26 mouse cellular contexts compared by ENCODE assay signal in genomic region chr6:45974471-45975154, GRCm38 (mm10).
DNase-seq lines count a peak whose midpoint lies in the region; ATAC-seq lines count a peak whose summit lies in the region.
"Had no signal": no experiment of that assay in that cellular context is flagged by ENCODE, and none has a peak within 500 bp of the region (broad histone marks: within the 10 kb centered on the region; RNA-seq: fewer than 3 reads in every experiment).

No protein-coding gene starts in this region.

- H3K27ac ChIP-seq in embryonic facial prominence, embryonic 11.5 days (replicated peaks; ENCODE audit: low read depth, low read length) = no peak overlapping the region
- no peak overlapping the region for H3K27ac ChIP-seq in embryonic facial prominence, embryonic 10.5 days (replicated peaks)
- H3K27ac ChIP-seq in embryonic facial prominence, embryonic 13.5 days = no peak overlapping the region
- H3K27ac ChIP-seq in kidney, embryonic 15.5 days = 0 out of 2 replicates have a peak overlapping the region, but pooled peaks have one; percentile 22
- H3K27ac ChIP-seq: forebrain, embryonic 12.5 days; heart, adult 2 months; heart, embryonic 15.5 days; hindbrain, embryonic 14.5 days; limb, embryonic 13.5 days; liver, embryonic 13.5 days; midbrain, embryonic 12.5 days had no signal

- H3K4me1 ChIP-seq in embryonic facial prominence, embryonic 11.5 days (ENCODE audit: control insufficient read depth, insufficient read depth, low read length) = no peaks in the 10 kb centered on the region
- no peaks in the 10 kb centered on the region for H3K4me1 ChIP-seq in embryonic facial prominence, embryonic 10.5 days
- H3K4me1 ChIP-seq in embryonic facial prominence, embryonic 13.5 days = peaks cover 6% of the 10 kb centered on the region; the same call in 1 of the 2 replicates
- H3K4me1 ChIP-seq in kidney, embryonic 15.5 days = peaks cover 4% of the 10 kb centered on the region; the same call in 1 of the 2 replicates
- H3K4me1 ChIP-seq: forebrain, embryonic 12.5 days; heart, embryonic 15.5 days; liver, embryonic 13.5 days; midbrain, embryonic 12.5 days had no signal

- no peaks in the 10 kb centered on the region for H3K9me3 ChIP-seq in embryonic facial prominence, embryonic 11.5 days (replicated peaks; ENCODE audit: control insufficient read depth, low read length)
- H3K9me3 ChIP-seq in embryonic facial prominence, embryonic 10.5 days = no peaks in the 10 kb centered on the region
- no peaks in the 10 kb centered on the region for H3K9me3 ChIP-seq in embryonic facial prominence, embryonic 13.5 days
- no peaks in the 10 kb centered on the region for H3K9me3 ChIP-seq in kidney, embryonic 15.5 days (replicated peaks)
- H3K9me3 ChIP-seq: forebrain, embryonic 12.5 days; heart, embryonic 15.5 days; limb, embryonic 13.5 days; liver, embryonic 13.5 days; midbrain, embryonic 12.5 days had no signal

- no peaks in the 10 kb centered on the region for H3K27me3 ChIP-seq in embryonic facial prominence, embryonic 11.5 days (ENCODE audit: control insufficient read depth, insufficient read depth, low read length)
- no peaks in the 10 kb centered on the region for H3K27me3 ChIP-seq in embryonic facial prominence, embryonic 10.5 days (replicated peaks; ENCODE audit: low read depth, poor library complexity, severe bottlenecking)
- no peaks in the 10 kb centered on the region for H3K27me3 ChIP-seq in embryonic facial prominence, embryonic 13.5 days
- no peaks in the 10 kb centered on the region for H3K27me3 ChIP-seq in kidney, embryonic 15.5 days
- H3K27me3 ChIP-seq: forebrain, embryonic 12.5 days; heart, embryonic 15.5 days; limb, embryonic 13.5 days; liver, embryonic 13.5 days; midbrain, embryonic 12.5 days had no signal

- no peak for DNase-seq in embryonic facial prominence, embryonic 11.5 days (ENCODE audit: low spot score)
- no peak for DNase-seq in embryonic facial prominence, embryonic 10.5 days (ENCODE audit: low spot score)
- peak; percentile 20 to 68 for DNase-seq in kidney, postnatal 36 days
- no peak for DNase-seq in layer of hippocampus, postnatal 10 days (ENCODE audit: low spot score in 2 of 2)
- no peak for DNase-seq in lung, postnatal 14 days
- DNase-seq: adrenal gland, postnatal 25 days; cerebellum, adult 11 months; cerebellum, postnatal 36 days; embryo, embryonic 11 days; gastrocnemius, postnatal 36 days; heart, adult 2 months; heart, postnatal 36 days; layer of hippocampus, postnatal 36 days; liver, embryonic 13.5 days; lung, adult 2 months; thymus, postnatal 14 days had no signal

- H3K4me2 ChIP-seq in embryonic facial prominence, embryonic 11.5 days (ENCODE audit: low read depth, low read length) = no peak overlapping the region
- H3K4me2 ChIP-seq in embryonic facial prominence, embryonic 13.5 days = no peak overlapping the region
- H3K4me2 ChIP-seq in kidney, embryonic 15.5 days = no peak overlapping the region
- H3K4me2 ChIP-seq: forebrain, embryonic 12.5 days; heart, embryonic 15.5 days; hindbrain, embryonic 14.5 days; limb, embryonic 13.5 days; liver, embryonic 13.5 days; midbrain, embryonic 12.5 days had no signal

- 44% methylated on average over 6 of the region's 6 CpGs for WGBS in embryonic facial prominence, embryonic 11.5 days
- WGBS in embryonic facial prominence, embryonic 10.5 days = 62% methylated on average over 6 of the region's 6 CpGs
- WGBS in embryonic facial prominence, embryonic 13.5 days = 17% methylated on average over 6 of the region's 6 CpGs
- WGBS in kidney, embryonic 15.5 days = 50% methylated on average over 6 of the region's 6 CpGs

- H3K36me3 ChIP-seq in embryonic facial prominence, embryonic 11.5 days (replicated peaks; ENCODE audit: control insufficient read depth, insufficient read depth, low read depth, low read length) = no peaks in the 10 kb centered on the region
- no peaks in the 10 kb centered on the region for H3K36me3 ChIP-seq in embryonic facial prominence, embryonic 10.5 days (replicated peaks)
- H3K36me3 ChIP-seq in embryonic facial prominence, embryonic 13.5 days = no peaks in the 10 kb centered on the region
- H3K36me3 ChIP-seq in kidney, embryonic 15.5 days = no peaks in the 10 kb centered on the region
- H3K36me3 ChIP-seq: forebrain, embryonic 12.5 days; heart, embryonic 15.5 days; limb, embryonic 13.5 days; liver, embryonic 13.5 days; midbrain, embryonic 12.5 days had no signal

- no peak overlapping the region for H3K4me3 ChIP-seq in embryonic facial prominence, embryonic 11.5 days (ENCODE audit: low read depth, low read length)
- no peak overlapping the region for H3K4me3 ChIP-seq in embryonic facial prominence, embryonic 10.5 days
- no peak overlapping the region for H3K4me3 ChIP-seq in embryonic facial prominence, embryonic 13.5 days
- H3K4me3 ChIP-seq in kidney, embryonic 15.5 days (replicated peaks) = no peak overlapping the region
- H3K4me3 ChIP-seq: erythroblast, embryonic 14.5 days; forebrain, embryonic 12.5 days; heart, adult 2 months; heart, embryonic 15.5 days; limb, embryonic 13.5 days; liver, embryonic 13.5 days; midbrain, embryonic 12.5 days had no signal

- no peak overlapping the region for H3K9ac ChIP-seq in embryonic facial prominence, embryonic 11.5 days (replicated peaks; ENCODE audit: low read length)
- H3K9ac ChIP-seq in embryonic facial prominence, embryonic 13.5 days = no peak overlapping the region
- no peak overlapping the region for H3K9ac ChIP-seq in kidney, embryonic 15.5 days
- H3K9ac ChIP-seq: forebrain, embryonic 12.5 days; heart, embryonic 15.5 days; hindbrain, embryonic 14.5 days; limb, embryonic 13.5 days; liver, embryonic 13.5 days; midbrain, embryonic 12.5 days had no signal

- ATAC-seq in embryonic facial prominence, embryonic 11.5 days (replicated peaks; ENCODE audit: insufficient number of reproducible peaks, low FRiP score, low TSS enrichment, low read depth) = peak; percentile 39; the same call in 1 of the 2 replicates
- ATAC-seq in embryonic facial prominence, embryonic 13.5 days (ENCODE audit: insufficient number of reproducible peaks, insufficient read depth, low FRiP score, low TSS enrichment, low read depth) = 0 out of 2 replicates have a peak, but pooled peaks have one; percentile 10
- ATAC-seq in kidney, embryonic 15.5 days (replicated peaks; ENCODE audit: low FRiP score) = peak; percentile 87
- ATAC-seq: CD4-positive, CD25-positive, alpha-beta regulatory T cell, adult 4 months; inflammation-experienced regulatory T-cells, adult 6 months had no signal

Comparison
In these comparisons a context has a peak if more than half of its experiments do, and no peak if none do; other contexts are left out.
1. ATAC-seq: peak in every context shown above with its lines; median percentile 87 in kidney, embryonic 15.5 days; 39 in embryonic facial prominence, embryonic 11.5 days; 10 in embryonic facial prominence, embryonic 13.5 days.
2. DNase-seq: peak in kidney, postnatal 36 days (2 of 2); none in embryonic facial prominence, embryonic 11.5 days (single experiment), embryonic facial prominence, embryonic 10.5 days (single experiment), layer of hippocampus, postnatal 10 days (0 of 2) and lung, postnatal 14 days (single experiment).